Mouse (Mus musculus) adipocyte (in vitro differentiated cells): ENCODE data around the gene 5430419D17Rik.

Experiments used
- DNase-seq: peaks from one replicate; pipeline ENCODE4 v3.0.0-alpha.2; 2016; ENCODE audit warnings: low spot score

Gene 5430419D17Rik

GRCm38 (mm10) chr7:131317587-131317986 is 143.4 kb downstream of the 5430419D17Rik start:
- no peak for DNase-seq

GRCm38 (mm10) chr7:131318340-131318739 is 144.1 kb downstream of the 5430419D17Rik start:
- DNase-seq: no peak

DNA sequence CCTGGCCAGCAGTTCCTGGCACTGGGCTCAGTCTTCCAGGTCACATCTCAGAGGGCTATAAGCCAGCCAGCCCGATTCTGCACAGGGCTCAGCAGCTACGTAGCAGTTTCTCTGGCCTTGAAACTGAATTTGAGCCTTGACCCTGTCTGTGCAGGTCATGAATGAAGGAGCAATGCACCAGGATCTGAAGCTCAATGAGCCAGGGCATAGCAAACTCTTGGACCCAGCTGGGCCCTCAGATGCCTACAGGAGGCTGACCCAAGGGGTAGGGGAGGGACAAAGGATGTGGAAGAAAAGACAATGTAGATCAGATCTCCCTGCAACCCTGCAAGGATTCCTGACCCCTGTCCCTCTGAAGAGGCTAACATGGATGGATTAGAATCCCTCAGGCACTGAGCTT is 148.0 kb downstream of the 5430419D17Rik start, which contains the start of gene Cuzd1:
Cuzd1 (minus strand) TSS at position 101 of the 400 bp plus-strand sequence.
- DNase-seq: no peak

GRCm38 (mm10) chr7:131327054-131327453 is 152.9 kb downstream of the 5430419D17Rik start:
- no peak for DNase-seq

DNA sequence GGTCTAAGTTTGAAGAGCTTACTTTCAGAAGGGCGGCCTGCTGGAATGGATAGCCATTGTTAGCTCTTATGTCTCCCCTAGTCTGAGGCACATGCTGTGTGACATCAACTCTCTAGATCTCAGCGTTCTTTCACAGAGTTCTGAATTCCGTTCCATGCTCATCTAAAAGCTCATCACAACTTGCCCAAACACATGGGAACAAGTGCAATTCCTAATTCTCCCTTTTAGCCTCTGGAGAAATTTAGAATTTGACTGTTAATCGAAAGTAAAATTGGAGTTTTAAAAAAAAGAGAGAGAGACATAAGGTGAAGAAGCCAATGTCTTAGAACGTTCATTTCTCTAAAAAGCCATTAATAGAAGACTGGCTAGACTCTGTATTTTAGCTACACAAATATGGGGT is 155.2 kb downstream of the 5430419D17Rik start, which contains the start of gene Fam24b:
Fam24b (minus strand) TSS at position 101 of the 400 bp plus-strand sequence.
- no peak for DNase-seq

GRCm38 (mm10) chr7:131331688-131332087 is 157.5 kb downstream of the 5430419D17Rik start:
- no peak for DNase-seq

GRCm38 (mm10) chr7:131333564-131333963 is 159.4 kb downstream of the 5430419D17Rik start, which contains the start of gene Fam24a:
TSS of gene Fam24a (plus strand) at chr7:131333864.
- DNase-seq: no peak

GRCm38 (mm10) chr7:131337502-131338068 is 163.4 kb downstream of the 5430419D17Rik start:
- DNase-seq: no peak

GRCm38 (mm10) chr7:131345856-131346541 is 171.8 kb downstream of the 5430419D17Rik start:
- peak; percentile 21 for DNase-seq
